Mouse (Mus musculus) heart, embryonic 14.5 days (tissue): Measurements from ENCODE around the gene Frat1. TPM values are rescaled to one million over a fixed set of nuclear protein-coding genes. Genes with fewer than 3 reads are reported as not detected.

Source experiments
- ATAC-seq: fragments of 200-750 bp; cut with Nextera tagmentation; 2 replicates; pipeline ENCODE4 v1.8.0; 2017; ENCODE audit warnings: low read depth, moderate TSS enrichment; ENCODE audit not compliant: insufficient number of reproducible peaks, insufficient read depth, low FRiP score
- H3K27ac ChIP-seq, 2 experiments: fragments of 200-500 bp in 1 of 2; fragments of 300-500 bp in 1 of 2; sonication (generic) in 1 of 2; replicated peaks in 1 of 2; 2 replicates each; pipeline ENCODE4 v1.5.1; 2012 to 2014; ENCODE audit warnings: low read depth in 2 of 2, low read length in 2 of 2, control low read depth in 1 of 2, mild to moderate bottlenecking in 1 of 2, mixed read lengths in 1 of 2; ENCODE audit not compliant: control insufficient read depth in 1 of 2, insufficient read depth in 1 of 2
- H3K27me3 ChIP-seq: fragments of 300-500 bp; sonication (generic); 2 replicates; pipeline ENCODE4 v1.6.1; 2014; ENCODE audit warnings: mild to moderate bottlenecking, low read length, control low read depth; ENCODE audit not compliant: control insufficient read depth, insufficient read depth
- H3K36me3 ChIP-seq: fragments of 300-500 bp; sonication (generic); 2 replicates; pipeline ENCODE4 v1.6.1; 2014; ENCODE audit warnings: mild to moderate bottlenecking, control low read depth, low read length, mixed read lengths; ENCODE audit not compliant: control insufficient read depth, insufficient read depth
- H3K4me1 ChIP-seq, 2 experiments: fragments of 200-500 bp in 1 of 2; fragments of 300-500 bp in 1 of 2; sonication (generic) in 1 of 2; 2 replicates each; pipeline ENCODE4 v1.6.1; 2012 to 2014; ENCODE audit warnings: low read length in 2 of 2, control low read depth in 1 of 2, mixed read lengths in 1 of 2; ENCODE audit not compliant: control insufficient read depth in 2 of 2, insufficient read depth in 2 of 2
- H3K4me2 ChIP-seq: fragments of 300-500 bp; sonication (generic); 2 replicates; pipeline ENCODE4 v1.6.1; 2014; ENCODE audit warnings: mild to moderate bottlenecking, low read length
- H3K4me3 ChIP-seq, 2 experiments: fragments of 200-500 bp in 1 of 2; fragments of 300-500 bp in 1 of 2; sonication (generic) in 1 of 2; 2 replicates each; pipeline ENCODE4 v1.5.1; 2012 to 2014; ENCODE audit warnings: low read length in 2 of 2, mild to moderate bottlenecking in 2 of 2, control low read depth in 1 of 2, low read depth in 1 of 2, moderate library complexity in 1 of 2; ENCODE audit not compliant: control insufficient read depth in 1 of 2, insufficient read depth in 1 of 2
- H3K9ac ChIP-seq: fragments of 300-500 bp; sonication (generic); 2 replicates; pipeline ENCODE4 v1.6.1; 2014; ENCODE audit warnings: mild to moderate bottlenecking, low read length
- H3K9me3 ChIP-seq: fragments of 300-500 bp; sonication (generic); 2 replicates; pipeline ENCODE4 v1.6.1; 2016; ENCODE audit warnings: low read length, control low read depth; ENCODE audit not compliant: control insufficient read depth
- WGBS: fragments of 180-500 bp; shearing (Covaris S2); extraction: QIAGEN DNeasy Blood & Tissue Kit; methylation state at CpG from one replicate; pipeline ENCODE4 v1.1.7; 2014; 5-methylcytosine and 5-hydroxymethylcytosine counted together
- polyA plus RNA-seq: library from polyadenylated mRNA; unstranded; fragments of >200 nt; fragmentation: Nextera tagmentation; extraction: Ambion mirVana; gene quantifications from 2 replicates; pipeline ENCODE4 v1.2.1, GENCODE M21; 2014

Frat1 gene
- polyA plus RNA-seq, 1 experiment from 2014 or later: 2.6 TPM

DNA sequence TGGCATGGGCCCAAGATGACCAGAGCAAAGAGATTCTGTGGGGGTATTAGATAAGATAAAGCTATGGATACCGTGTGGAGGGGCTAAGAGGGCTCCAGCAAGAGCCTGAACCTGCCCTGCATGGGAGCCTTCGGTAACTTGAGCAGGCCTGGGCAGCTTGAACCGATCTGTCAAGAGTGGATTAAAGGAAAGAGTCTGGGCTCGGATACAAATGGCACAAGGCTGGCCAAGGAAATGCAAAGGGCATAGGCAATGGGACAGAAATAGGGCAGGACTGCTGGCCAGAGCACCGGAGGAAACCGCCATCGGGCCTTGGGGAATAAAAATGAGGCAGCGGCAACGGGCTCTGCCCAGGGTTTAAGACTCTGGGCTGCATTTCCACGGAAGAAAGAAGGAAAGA is 12.4 kb upstream of the Frat1 start:
- 27% methylated on average over 10 of the region's 10 CpGs for WGBS
- Histone ChIP-seq H3K4me3 (no peak overlapping the region), H3K9ac (no peak overlapping the region), H3K27ac (peak overlapping the region in 1 of 2 experiments; percentile 41; a peak in 1 of 4 replicates), H3K36me3 (no peaks in the 10 kb centered on the region), H3K27me3 (no peaks in the 10 kb centered on the region), H3K4me1 (peaks cover 5 to 9% of the 10 kb centered on the region in 2 experiments; a peak in 3 of 4 replicates), H3K9me3 (no peaks in the 10 kb centered on the region), H3K4me2 (no peak overlapping the region)
- ATAC-seq: no peak; the same call in 1 of the 2 replicates

DNA sequence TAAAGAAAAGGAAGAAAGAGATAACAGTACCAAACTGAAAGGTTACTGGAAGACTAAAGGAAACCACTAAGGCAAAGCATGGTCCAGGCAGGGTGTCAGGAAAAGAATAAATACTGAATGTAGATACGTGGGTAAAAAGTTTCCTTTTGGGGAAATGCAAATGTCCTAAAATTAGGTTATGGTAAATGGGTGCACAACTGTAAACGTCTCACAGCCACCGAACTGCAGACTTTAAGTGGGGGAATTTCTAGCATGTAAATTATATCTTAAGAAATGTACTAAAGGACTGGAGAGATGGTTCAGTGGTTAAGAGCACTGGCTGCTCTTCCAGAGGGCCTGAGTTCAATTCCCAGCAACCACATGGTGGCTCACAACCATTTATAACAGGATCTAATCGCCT is 11.0 kb upstream of the Frat1 start:
- Histone ChIP-seq H3K9ac (no peak overlapping the region), H3K4me1 (peaks cover 5 to 9% of the 10 kb centered on the region in 2 experiments; a peak in 3 of 4 replicates), H3K36me3 (no peaks in the 10 kb centered on the region), H3K27me3 (no peaks in the 10 kb centered on the region), H3K27ac (no peak overlapping the region), H3K4me3 (no peak overlapping the region), H3K9me3 (no peaks in the 10 kb centered on the region), H3K4me2 (no peak overlapping the region)
- 88% methylated on average over 4 of the region's 4 CpGs for WGBS
- ATAC-seq: no peak

DNA sequence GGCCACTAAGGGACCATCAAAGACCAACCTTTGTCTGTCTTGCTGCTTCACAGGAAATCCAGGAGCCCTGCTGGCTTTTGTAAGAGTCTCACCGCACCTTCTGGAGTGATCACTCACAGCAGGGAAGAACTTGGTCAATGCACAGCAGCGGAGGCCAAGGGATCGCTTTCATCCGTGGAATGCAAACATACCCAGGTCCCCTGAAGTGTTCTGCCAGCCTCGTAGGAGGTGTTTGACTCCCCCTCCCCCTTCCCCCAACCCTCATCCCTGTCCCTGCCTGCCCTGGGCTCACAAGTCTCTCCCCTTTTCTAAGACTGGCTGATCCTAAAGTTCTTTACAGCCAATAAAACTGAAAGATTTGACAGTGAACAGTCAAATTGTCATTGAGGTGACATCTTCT is 8.3 kb upstream of the Frat1 start:
- Histone ChIP-seq H3K9ac (no peak overlapping the region), H3K4me2 (no peak overlapping the region), H3K9me3 (no peaks in the 10 kb centered on the region), H3K27ac (no peak overlapping the region), H3K27me3 (no peaks in the 10 kb centered on the region), H3K36me3 (no peaks in the 10 kb centered on the region), H3K4me1 (peaks cover 5 to 9% of the 10 kb centered on the region in 2 experiments; a peak in 3 of 4 replicates), H3K4me3 (no peak overlapping the region)
- whole genome bisulfite sequencing: 21% methylated on average over 5 of the region's 5 CpGs
- no peak for ATAC-seq

DNA sequence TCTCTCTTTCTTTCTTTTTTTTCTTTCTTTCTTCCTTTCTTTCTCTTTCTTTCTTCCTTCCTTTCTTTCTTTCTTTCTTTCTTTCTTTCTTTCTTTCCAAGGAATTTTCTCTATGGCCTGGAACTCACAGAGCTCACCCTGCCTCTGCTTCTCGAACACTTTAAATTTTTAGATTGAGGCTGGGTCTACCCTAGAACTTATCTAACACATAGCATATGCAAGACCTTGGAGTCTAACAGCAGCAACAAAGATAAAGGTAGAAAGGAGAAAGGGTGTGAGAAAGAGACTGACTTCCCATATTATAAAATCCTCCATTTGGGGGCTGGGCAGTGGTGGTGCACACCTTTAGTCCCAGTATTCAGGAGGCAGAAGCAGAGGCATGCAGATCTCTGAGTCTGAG is 7.2 kb upstream of the Frat1 start:
- H3K4me3 ChIP-seq: no peak overlapping the region
- H3K4me2 ChIP-seq: no peak overlapping the region
- H3K4me1 ChIP-seq: peaks cover 0 to 2% of the 10 kb centered on the region in 2 experiments; a peak in 2 of 4 replicates
- H3K9me3 ChIP-seq: no peaks in the 10 kb centered on the region
- no peak overlapping the region for H3K27ac ChIP-seq
- H3K9ac ChIP-seq: no peak overlapping the region
- no peaks in the 10 kb centered on the region for H3K36me3 ChIP-seq
- ATAC-seq: no peak
- H3K27me3 ChIP-seq: no peaks in the 10 kb centered on the region
- WGBS: 80% methylated on average over 1 of the region's 1 CpGs

DNA sequence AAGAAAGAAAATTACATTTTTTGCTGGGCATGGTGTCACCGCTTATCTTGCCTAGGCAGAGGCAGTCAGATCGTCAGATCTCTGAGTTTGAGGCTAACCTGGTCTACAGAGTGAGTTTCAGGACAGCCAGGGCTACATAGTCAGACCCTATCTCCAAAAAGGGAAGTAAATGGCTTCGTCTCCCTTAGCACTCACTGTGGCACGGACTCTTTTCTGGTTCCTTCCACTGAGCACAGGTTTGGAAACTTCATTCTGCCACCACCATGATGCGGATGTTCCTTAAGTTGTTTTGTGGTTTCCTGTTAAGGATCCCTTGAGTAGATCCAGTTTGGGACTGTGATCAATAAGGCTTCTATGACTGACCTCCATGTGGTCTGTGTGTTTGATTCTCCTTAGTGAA is 4.8 kb upstream of the Frat1 start:
- H3K27ac ChIP-seq: no peak overlapping the region
- 83% methylated on average over 5 of the region's 5 CpGs for WGBS
- H3K4me1 ChIP-seq: peaks cover 0 to 2% of the 10 kb centered on the region in 2 experiments; a peak in 1 of 4 replicates
- H3K27me3 ChIP-seq: no peaks in the 10 kb centered on the region
- no peaks in the 10 kb centered on the region for H3K9me3 ChIP-seq
- no peak for ATAC-seq
- no peaks in the 10 kb centered on the region for H3K36me3 ChIP-seq
- H3K4me3 ChIP-seq: no peak overlapping the region
- no peak overlapping the region for H3K4me2 ChIP-seq
- no peak overlapping the region for H3K9ac ChIP-seq

DNA sequence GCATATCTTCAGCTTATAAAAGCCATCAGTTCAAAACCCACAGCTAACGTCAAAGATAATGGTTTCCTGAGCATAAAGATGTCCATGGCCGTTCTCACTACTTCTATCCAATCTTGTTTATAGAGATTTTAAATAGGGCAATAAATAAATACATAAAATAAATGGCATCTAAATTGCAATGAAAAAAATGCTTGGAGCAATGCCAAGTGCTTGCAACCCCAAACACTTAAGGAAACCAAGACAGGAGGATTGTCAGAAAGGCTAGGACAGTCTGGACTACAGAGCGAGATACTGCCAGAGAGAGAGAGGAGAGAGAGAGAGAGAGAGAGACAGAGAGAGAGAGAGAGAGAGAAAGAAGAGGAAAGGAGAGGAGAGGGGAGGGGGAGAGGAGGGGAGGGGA is 3.2 kb upstream of the Frat1 start:
- H3K27ac ChIP-seq: no peak overlapping the region
- H3K4me3 ChIP-seq: no peak overlapping the region
- no peak overlapping the region for H3K4me2 ChIP-seq
- H3K4me1 ChIP-seq: peaks cover 6 to 11% of the 10 kb centered on the region in 2 experiments
- no peak for ATAC-seq
- H3K9ac ChIP-seq: no peak overlapping the region
- H3K36me3 ChIP-seq: no peaks in the 10 kb centered on the region
- H3K9me3 ChIP-seq: no peaks in the 10 kb centered on the region
- no peaks in the 10 kb centered on the region for H3K27me3 ChIP-seq
- 75% methylated on average over 3 of the region's 3 CpGs for WGBS

DNA sequence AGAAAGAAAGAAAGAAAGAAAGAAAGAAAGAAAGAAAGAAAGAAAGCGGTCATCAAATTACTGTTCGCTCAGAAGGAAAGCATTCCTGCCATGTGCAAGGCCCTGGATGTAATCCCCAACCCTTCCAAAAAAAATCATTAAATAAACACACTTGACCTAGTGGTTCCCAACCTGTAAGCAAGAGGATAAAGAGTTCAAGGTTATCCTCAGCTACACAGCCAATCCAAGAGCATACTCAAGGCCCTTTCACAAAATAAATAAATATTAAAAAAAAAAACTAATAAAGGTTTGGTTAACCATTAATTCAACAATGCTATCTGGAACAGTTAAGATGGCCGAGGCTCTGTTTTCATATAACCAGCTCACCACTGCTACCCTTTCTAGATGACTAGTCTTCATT is 829 bp upstream of the Frat1 start:
- Histone ChIP-seq H3K36me3 (no peaks in the 10 kb centered on the region), H3K27me3 (peaks cover 12% of the 10 kb centered on the region; the same call in 1 of the 2 replicates), H3K4me2 (peak overlapping the region; percentile 97), H3K27ac (no peak overlapping the region), H3K9ac (no peak overlapping the region), H3K9me3 (no peaks in the 10 kb centered on the region), H3K4me1 (peaks cover 8 to 15% of the 10 kb centered on the region in 2 experiments), H3K4me3 (peak overlapping the region in 1 of 2 experiments; percentile 74; a peak in 2 of 4 replicates)
- WGBS: 75% methylated on average over 3 of the region's 3 CpGs
- no peak for ATAC-seq
